Mouse (Mus musculus) heart, embryonic 11.5 days (tissue): Measurements from ENCODE around the gene Zfc3h1. TPM values are rescaled to one million over a fixed set of nuclear protein-coding genes. Genes with fewer than 3 reads are reported as not detected.

ENCODE experiments used
- ATAC-seq: fragments of 200-750 bp; cut with Nextera tagmentation; replicated peaks from 2 replicates; pipeline ENCODE4 v1.8.0; 2017; ENCODE audit warnings: moderate library complexity; ENCODE audit not compliant: insufficient number of reproducible peaks, low FRiP score, low TSS enrichment
- H3K27ac ChIP-seq: fragments of 300-500 bp; sonication (generic); 2 replicates; pipeline ENCODE4 v1.5.1; 2014; ENCODE audit warnings: mild to moderate bottlenecking, low read depth, low read length
- H3K27me3 ChIP-seq: fragments of 300-500 bp; sonication (generic); 2 replicates; pipeline ENCODE4 v1.6.1; 2014; ENCODE audit warnings: mild to moderate bottlenecking, low read length, mixed read lengths; ENCODE audit not compliant: control insufficient read depth, insufficient read depth
- H3K36me3 ChIP-seq: fragments of 300-500 bp; sonication (generic); 2 replicates; pipeline ENCODE4 v1.6.1; 2014; ENCODE audit warnings: mild to moderate bottlenecking, low read length, moderate library complexity, mixed read lengths; ENCODE audit not compliant: control insufficient read depth, insufficient read depth
- H3K4me1 ChIP-seq: fragments of 300-500 bp; sonication (generic); 2 replicates; pipeline ENCODE4 v1.6.1; 2014; ENCODE audit warnings: low read length; ENCODE audit not compliant: control insufficient read depth, insufficient read depth
- H3K4me2 ChIP-seq: fragments of 300-500 bp; sonication (generic); 2 replicates; pipeline ENCODE4 v1.6.1; 2014; ENCODE audit warnings: mild to moderate bottlenecking, moderate library complexity
- H3K4me3 ChIP-seq: fragments of 300-500 bp; sonication (generic); 2 replicates; pipeline ENCODE4 v1.5.1; 2014; ENCODE audit warnings: low read depth, low read length
- H3K9ac ChIP-seq: fragments of 300-500 bp; sonication (generic); 2 replicates; pipeline ENCODE4 v1.6.1; 2014; ENCODE audit warnings: mild to moderate bottlenecking, low read depth, low read length, moderate library complexity
- H3K9me3 ChIP-seq: fragments of 300-500 bp; sonication (generic); replicated peaks from 2 replicates; pipeline ENCODE4 v1.6.1; 2016; ENCODE audit warnings: low read length; ENCODE audit not compliant: control insufficient read depth
- WGBS: fragments of 180-500 bp; shearing (Covaris S2); extraction: QIAGEN DNeasy Blood & Tissue Kit; methylation state at CpG from one replicate; pipeline ENCODE4 v1.1.7; 2014; ENCODE audit not compliant: insufficient replicate concordance; 5-methylcytosine and 5-hydroxymethylcytosine counted together
- polyA plus RNA-seq: library from polyadenylated mRNA; unstranded; fragments of >200 nt; fragmentation: Nextera tagmentation; extraction: Ambion mirVana; gene quantifications from 2 replicates; pipeline ENCODE4 v1.2.1, GENCODE M21; 2014

Gene Zfc3h1
- polyA plus RNA-seq, 1 experiment from 2014 or later = 22.8 TPM

GRCm38 (mm10) chr10:115476506-115476905 is 91.7 kb downstream of the Zfc3h1 start:
- WGBS = 86% methylated on average over 9 of the region's 9 CpGs
- Histone ChIP-seq H3K9me3 (no peaks in the 10 kb centered on the region), H3K27ac (no peak overlapping the region), H3K36me3 (no peaks in the 10 kb centered on the region), H3K4me3 (no peak overlapping the region), H3K4me1 (peaks cover 4% of the 10 kb centered on the region), H3K9ac (no peak overlapping the region), H3K27me3 (no peaks in the 10 kb centered on the region), H3K4me2 (no peak overlapping the region)
- ATAC-seq = no peak

- 0 out of 2 replicates have a peak overlapping the region, but pooled peaks have one; percentile 28 for H3K9ac ChIP-seq
- ATAC-seq = 0 out of 2 replicates have a peak, but pooled peaks have one; percentile 39
- WGBS = 28% methylated on average over 20 of the region's 20 CpGs
- peaks cover 4% of the 10 kb centered on the region for H3K4me1 ChIP-seq
- no peaks in the 10 kb centered on the region for H3K36me3 ChIP-seq
- no peaks in the 10 kb centered on the region for H3K27me3 ChIP-seq
- H3K4me3 ChIP-seq = no peak overlapping the region
- no peaks in the 10 kb centered on the region for H3K9me3 ChIP-seq
- peak overlapping the region; percentile 54 for H3K4me2 ChIP-seq
- H3K27ac ChIP-seq = no peak overlapping the region
Measured at GRCm38 (mm10) chr10:115478441-115479141, 93.8 kb downstream of the Zfc3h1 start.

Other genes with a start within 250 kb of the Zfc3h1 start
- not detected in 2 replicates for gene Tph2, start 199.9 kb upstream of the Zfc3h1 start, polyA plus RNA-seq
- 38.0 and 41.1 TPM in 2 replicates for gene Tbc1d15, start 133.5 kb upstream of the Zfc3h1 start, polyA plus RNA-seq
- 10.1 and 10.3 TPM in 2 replicates for gene Rab21, start 69.4 kb upstream of the Zfc3h1 start, polyA plus RNA-seq
- 21.3 and 22.3 TPM in 2 replicates for gene Tmem19, start 22.5 kb upstream of the Zfc3h1 start, polyA plus RNA-seq
- 14.0 and 18.2 TPM in 2 replicates for gene Thap2, start 516 bp upstream of the Zfc3h1 start, polyA plus RNA-seq
- gene A930009A15Rik, start 185.0 kb downstream of the Zfc3h1 start, polyA plus RNA-seq = not detected in 2 replicates
- 0.62 and 0.66 TPM in 2 replicates for gene Lgr5, start 202.8 kb downstream of the Zfc3h1 start, polyA plus RNA-seq